Mouse (Mus musculus): ENCODE measurements around the gene Abcd3. TPM values are rescaled to one million over a fixed set of nuclear protein-coding genes. Genes with fewer than 3 reads are reported as not detected.

The Abcd3 gene
- polyA plus RNA-seq, 1 experiment from 2014 or later, result 42.2 TPM

- Histone ChIP-seq H3K4me2 (peak overlapping the region; percentile 88), H3K4me1 (ENCODE audit: control insufficient read depth, insufficient read depth, low read length) (peaks cover 20% of the 10 kb centered on the region), H3K4me3 (ENCODE audit: low read depth, low read length) (peak overlapping the region; percentile 70), H3K9ac (ENCODE audit: low read depth, low read length) (peak overlapping the region; percentile 73; the same call in 1 of the 2 replicates), H3K27me3 (ENCODE audit: control insufficient read depth, insufficient read depth, low read length) (peaks cover 3% of the 10 kb centered on the region), H3K9me3 (replicated peaks; ENCODE audit: control insufficient read depth, low read length) (no peaks in the 10 kb centered on the region), H3K36me3 (ENCODE audit: control insufficient read depth, insufficient read depth, low read length) (no peaks in the 10 kb centered on the region), H3K27ac (ENCODE audit: low read depth, low read length) (0 out of 2 replicates have a peak overlapping the region, but pooled peaks have one; percentile 4)
- 6% methylated on average over 20 of the region's 20 CpGs for WGBS (ENCODE audit: insufficient replicate concordance)
- no peak for ATAC-seq (replicated peaks; ENCODE audit: insufficient number of reproducible peaks, low FRiP score, low TSS enrichment)
Observed at GRCm38 (mm10) chr3:121723968-121724524, 91.1 kb downstream of the Abcd3 start.

- H3K4me1 ChIP-seq (ENCODE audit: control insufficient read depth, insufficient read depth, low read length), result peaks cover 20% of the 10 kb centered on the region
- peak within 1 kb of the TSS; percentile 70 for H3K4me3 ChIP-seq (ENCODE audit: low read depth, low read length)
- H3K36me3 ChIP-seq (ENCODE audit: control insufficient read depth, insufficient read depth, low read length), result no peaks in the 10 kb centered on the region
- H3K27ac ChIP-seq (ENCODE audit: low read depth, low read length), result peak within 1 kb of the TSS; percentile 4; the same call in 1 of the 2 replicates
- peak; percentile 83 for ATAC-seq (replicated peaks; ENCODE audit: insufficient number of reproducible peaks, low FRiP score, low TSS enrichment)
- H3K9me3 ChIP-seq (replicated peaks; ENCODE audit: control insufficient read depth, low read length), result no peaks in the 10 kb centered on the region
- H3K27me3 ChIP-seq (ENCODE audit: control insufficient read depth, insufficient read depth, low read length), result peaks cover 3% of the 10 kb centered on the region
- peak within 1 kb of the TSS; percentile 73 for H3K9ac ChIP-seq (ENCODE audit: low read depth, low read length)
- H3K4me2 ChIP-seq, result peak within 1 kb of the TSS; percentile 88
- WGBS (ENCODE audit: insufficient replicate concordance), result 1% methylated on average over 67 of the region's 73 CpGs
Observed at GRCm38 (mm10) chr3:121722971-121723844, 91.9 kb downstream of the Abcd3 start, which contains the start of gene F3. F3 (plus strand) TSS chr3:121723537.

- no peak overlapping the region for H3K4me2 ChIP-seq
Observed at GRCm38 (mm10) chr3:121721691-121722070, 93.4 kb downstream of the Abcd3 start.

GRCm38 (mm10) chr3:121720801-121721690, 94.1 kb downstream of the Abcd3 start:
- no peak overlapping the region for H3K4me2 ChIP-seq

More at GRCm38 (mm10) chr3:121721691-121722070, 93.4 kb downstream of the Abcd3 start:
- no peak for ATAC-seq (replicated peaks; ENCODE audit: insufficient number of reproducible peaks, low FRiP score, low TSS enrichment)
- Histone ChIP-seq H3K9me3 (replicated peaks; ENCODE audit: control insufficient read depth, low read length) (no peaks in the 10 kb centered on the region), H3K4me3 (ENCODE audit: low read depth, low read length) (no peak overlapping the region), H3K36me3 (ENCODE audit: control insufficient read depth, insufficient read depth, low read length) (no peaks in the 10 kb centered on the region), H3K27me3 (ENCODE audit: control insufficient read depth, insufficient read depth, low read length) (peaks cover 3% of the 10 kb centered on the region), H3K9ac (ENCODE audit: low read depth, low read length) (no peak overlapping the region), H3K27ac (ENCODE audit: low read depth, low read length) (no peak overlapping the region), H3K4me1 (ENCODE audit: control insufficient read depth, insufficient read depth, low read length) (peaks cover 20% of the 10 kb centered on the region)
- WGBS (ENCODE audit: insufficient replicate concordance), result 65% methylated on average over 7 of the region's 7 CpGs

GRCm38 (mm10) chr3:121719701-121720100, 95.4 kb downstream of the Abcd3 start:
- 75% methylated on average over 3 of the region's 3 CpGs for WGBS (ENCODE audit: insufficient replicate concordance)

More at GRCm38 (mm10) chr3:121720801-121721690, 94.1 kb downstream of the Abcd3 start:
- Histone ChIP-seq H3K36me3 (ENCODE audit: control insufficient read depth, insufficient read depth, low read length) (no peaks in the 10 kb centered on the region), H3K4me3 (ENCODE audit: low read depth, low read length) (no peak overlapping the region), H3K4me1 (ENCODE audit: control insufficient read depth, insufficient read depth, low read length) (peaks cover 20% of the 10 kb centered on the region), H3K27me3 (ENCODE audit: control insufficient read depth, insufficient read depth, low read length) (peaks cover 3% of the 10 kb centered on the region), H3K9me3 (replicated peaks; ENCODE audit: control insufficient read depth, low read length) (no peaks in the 10 kb centered on the region), H3K9ac (ENCODE audit: low read depth, low read length) (no peak overlapping the region), H3K27ac (ENCODE audit: low read depth, low read length) (no peak overlapping the region)
- ATAC-seq (replicated peaks; ENCODE audit: insufficient number of reproducible peaks, low FRiP score, low TSS enrichment), result no peak
- 45% methylated on average over 14 of the region's 14 CpGs for WGBS (ENCODE audit: insufficient replicate concordance)

GRCm38 (mm10) chr3:121718679-121719078, 96.4 kb downstream of the Abcd3 start:
- Histone ChIP-seq H3K27me3 (ENCODE audit: control insufficient read depth, insufficient read depth, low read length) (peaks cover 3% of the 10 kb centered on the region), H3K4me1 (ENCODE audit: control insufficient read depth, insufficient read depth, low read length) (peaks cover 19% of the 10 kb centered on the region), H3K9ac (ENCODE audit: low read depth, low read length) (no peak overlapping the region), H3K27ac (ENCODE audit: low read depth, low read length) (no peak overlapping the region), H3K9me3 (replicated peaks; ENCODE audit: control insufficient read depth, low read length) (no peaks in the 10 kb centered on the region), H3K4me3 (ENCODE audit: low read depth, low read length) (no peak overlapping the region), H3K4me2 (no peak overlapping the region), H3K36me3 (ENCODE audit: control insufficient read depth, insufficient read depth, low read length) (no peaks in the 10 kb centered on the region)
- WGBS (ENCODE audit: insufficient replicate concordance), result 62% methylated on average over 8 of the region's 8 CpGs
- no peak for ATAC-seq (replicated peaks; ENCODE audit: insufficient number of reproducible peaks, low FRiP score, low TSS enrichment)

More at GRCm38 (mm10) chr3:121719701-121720100, 95.4 kb downstream of the Abcd3 start:
- H3K9ac ChIP-seq (ENCODE audit: low read depth, low read length), result no peak overlapping the region
- no peak overlapping the region for H3K4me3 ChIP-seq (ENCODE audit: low read depth, low read length)
- H3K4me2 ChIP-seq, result no peak overlapping the region
- H3K9me3 ChIP-seq (replicated peaks; ENCODE audit: control insufficient read depth, low read length), result no peaks in the 10 kb centered on the region
- H3K36me3 ChIP-seq (ENCODE audit: control insufficient read depth, insufficient read depth, low read length), result no peaks in the 10 kb centered on the region
- no peak overlapping the region for H3K27ac ChIP-seq (ENCODE audit: low read depth, low read length)
- H3K27me3 ChIP-seq (ENCODE audit: control insufficient read depth, insufficient read depth, low read length), result peaks cover 3% of the 10 kb centered on the region
- ATAC-seq (replicated peaks; ENCODE audit: insufficient number of reproducible peaks, low FRiP score, low TSS enrichment), result no peak
- peaks cover 21% of the 10 kb centered on the region for H3K4me1 ChIP-seq (ENCODE audit: control insufficient read depth, insufficient read depth, low read length)

- Histone ChIP-seq H3K27ac (ENCODE audit: low read depth, low read length) (no peak overlapping the region), H3K27me3 (ENCODE audit: control insufficient read depth, insufficient read depth, low read length) (peaks cover 1% of the 10 kb centered on the region; the same call in 1 of the 2 replicates), H3K36me3 (ENCODE audit: control insufficient read depth, insufficient read depth, low read length) (no peaks in the 10 kb centered on the region), H3K4me1 (ENCODE audit: control insufficient read depth, insufficient read depth, low read length) (peaks cover 22% of the 10 kb centered on the region), H3K4me3 (ENCODE audit: low read depth, low read length) (no peak overlapping the region), H3K4me2 (no peak overlapping the region), H3K9me3 (replicated peaks; ENCODE audit: control insufficient read depth, low read length) (no peaks in the 10 kb centered on the region), H3K9ac (ENCODE audit: low read depth, low read length) (no peak overlapping the region)
- no peak for ATAC-seq (replicated peaks; ENCODE audit: insufficient number of reproducible peaks, low FRiP score, low TSS enrichment)
- 75% methylated on average over 5 of the region's 5 CpGs for WGBS (ENCODE audit: insufficient replicate concordance)
Observed at GRCm38 (mm10) chr3:121716480-121716879, 98.6 kb downstream of the Abcd3 start.

Measured in heart, embryonic 11.5 days (tissue).